Mouse (Mus musculus) kidney, postnatal 25 days (tissue): ENCODE measurements around the gene Phox2a.
A peak's percentile ranks its signal among the peaks of the same experiment; 100 is the strongest.

ENCODE experiments used
- DNase-seq, 2 experiments: peaks; one replicate each; pipeline ENCODE4 v3.0.0; 2021; ENCODE audit warnings: mixed read lengths in 2 of 2

Phox2a gene

GRCm38 (mm10) chr7:101837606-101838471, 19.7 kb downstream of the Phox2a start, which contains the start of gene Inppl1:
Gene Inppl1, minus strand, starts transcription at chr7:101838229.
- peak; percentile 97 to 98 for DNase-seq

DNA sequence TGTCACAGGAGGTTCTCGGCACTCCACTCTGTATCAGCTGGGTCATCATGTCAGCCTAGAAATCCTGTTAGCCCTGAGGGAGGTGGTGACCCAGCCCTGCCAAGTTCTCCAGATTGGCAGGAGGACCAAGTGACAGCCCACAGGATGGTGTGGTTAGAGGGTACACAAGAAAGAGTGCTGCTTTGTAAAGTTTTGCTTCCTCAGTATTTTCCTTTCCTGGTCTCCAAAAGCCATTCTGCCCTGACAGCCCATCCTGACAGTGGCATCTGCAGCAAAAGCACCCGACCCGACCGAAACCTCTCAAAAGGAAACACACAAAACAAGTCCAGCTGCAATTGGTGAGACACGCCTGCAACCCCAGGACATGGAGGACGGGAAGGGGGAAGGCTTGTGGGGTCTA, 26.1 kb downstream of the Phox2a start:
- DNase-seq, result no peak

DNA sequence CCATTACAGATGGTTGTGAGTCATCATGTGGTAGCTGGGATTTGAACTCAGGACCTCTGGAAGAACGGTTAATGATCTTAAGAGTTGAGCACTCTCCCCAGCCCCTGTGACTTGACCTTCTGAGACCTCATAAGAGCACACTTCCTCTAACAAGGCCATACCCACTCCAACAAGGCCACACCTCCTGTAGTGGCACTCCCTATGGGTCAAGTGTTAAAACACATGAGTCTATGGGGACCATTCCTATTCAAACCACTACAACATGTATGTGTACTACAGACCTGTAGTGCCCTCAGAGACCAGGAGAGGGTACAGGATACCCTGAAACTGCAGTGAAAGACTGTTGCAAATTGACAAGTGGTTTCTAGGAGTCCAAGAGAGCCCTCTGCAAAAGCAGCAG, 29.8 kb downstream of the Phox2a start:
- DNase-seq, result no peak

GRCm38 (mm10) chr7:101851689-101852088, 33.6 kb downstream of the Phox2a start:
- no peak for DNase-seq

- peak in 1 of 2 experiments; percentile 40 for DNase-seq
These were observed 34.7 kb downstream of the Phox2a start for GRCm38 (mm10) chr7:101852846-101853245.

DNA sequence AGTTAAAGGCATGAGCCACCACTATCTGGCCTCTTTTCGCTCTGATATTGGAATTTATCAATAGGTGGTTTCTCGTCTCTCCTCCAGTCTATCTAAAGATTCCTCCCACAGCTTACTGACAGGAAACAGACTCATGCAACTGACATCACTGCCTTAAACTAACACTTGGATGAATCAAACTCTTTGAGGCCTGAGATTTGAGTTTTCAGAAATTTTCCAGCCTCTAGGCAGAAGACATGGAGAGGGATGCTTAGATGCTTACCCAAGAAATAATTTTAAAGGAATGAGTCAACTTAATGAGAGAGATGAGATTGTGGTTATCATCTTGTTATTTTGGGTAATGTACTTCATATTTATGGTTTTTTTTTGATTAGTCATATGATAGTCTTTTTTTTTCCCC, 35.7 kb downstream of the Phox2a start:
- no peak for DNase-seq

GRCm38 (mm10) chr7:101857094-101857493, 39.0 kb downstream of the Phox2a start, which contains the start of gene Folr2:
Gene Folr2, minus strand, starts transcription at chr7:101857194.
- peak in 1 of 2 experiments; percentile 2 for DNase-seq

- peak in 1 of 2 experiments; percentile 30 for DNase-seq
These were observed 40.2 kb downstream of the Phox2a start for GRCm38 (mm10) chr7:101858362-101858761.

GRCm38 (mm10) chr7:101860978-101861377, 42.9 kb downstream of the Phox2a start:
- peak; percentile 60 to 65 for DNase-seq

- peak in 1 of 2 experiments; percentile 16 for DNase-seq
These were observed 44.2 kb downstream of the Phox2a start for GRCm38 (mm10) chr7:101862291-101862690.

- peak in 1 of 2 experiments; percentile 12 for DNase-seq
These were observed 45.3 kb downstream of the Phox2a start, which contains the start of gene Anapc15 for GRCm38 (mm10) chr7:101863415-101863814. Gene Anapc15, plus strand, starts transcription at chr7:101863715.

- DNase-seq, result peak in 1 of 2 experiments; percentile 12
These were observed 48.6 kb downstream of the Phox2a start for GRCm38 (mm10) chr7:101866491-101867265.

DNA sequence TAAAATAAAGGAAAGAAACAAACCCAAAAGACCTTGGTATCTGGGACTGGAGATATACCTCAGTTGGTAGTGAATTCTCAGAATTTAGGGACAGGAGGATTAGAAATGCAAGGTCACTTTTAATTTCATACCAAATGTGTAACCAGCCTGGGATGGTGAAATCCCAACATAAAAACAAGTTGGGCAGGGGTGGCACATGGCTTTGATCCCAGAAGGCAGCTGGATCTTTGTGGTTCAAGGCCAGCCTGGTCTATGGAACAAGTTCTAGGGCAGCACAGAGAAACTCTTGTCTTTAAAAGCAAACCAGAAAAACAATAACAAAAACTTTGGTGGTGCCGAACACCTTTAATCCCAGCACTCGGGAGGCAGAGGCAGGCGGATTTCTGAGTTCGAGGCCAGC, 49.4 kb downstream of the Phox2a start:
- peak in 1 of 2 experiments; percentile 2 for DNase-seq

- DNase-seq, result peak; percentile 63 to 81
These were observed 50.4 kb downstream of the Phox2a start for GRCm38 (mm10) chr7:101868241-101869162.

- peak; percentile 51 to 62 for DNase-seq
These were observed 51.0 kb downstream of the Phox2a start for GRCm38 (mm10) chr7:101869163-101869500.

DNA sequence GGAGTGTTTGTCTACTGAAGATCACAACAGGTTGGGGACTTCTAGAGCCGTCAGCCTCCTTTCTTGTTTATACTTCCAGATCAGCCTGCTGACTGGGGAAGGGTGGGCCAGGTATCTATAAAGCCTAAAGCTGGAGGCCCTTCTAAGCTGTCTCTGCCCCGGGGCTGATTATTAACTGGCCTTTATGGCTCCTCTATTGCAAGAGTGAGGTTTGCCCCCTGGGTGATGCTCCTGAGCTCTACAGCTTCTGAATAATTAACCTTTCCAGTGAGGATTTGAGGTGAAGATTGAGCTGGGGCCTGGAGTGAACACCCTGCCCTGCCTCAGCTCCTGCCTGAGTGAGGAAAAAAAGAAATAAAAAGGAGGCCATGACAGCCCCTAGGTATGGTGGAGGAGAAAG, 52.5 kb downstream of the Phox2a start, which contains the start of gene Folr1:
Gene Folr1 (minus strand): TSS at position 160 of the 400 bp plus-strand sequence.
- peak; percentile 70 to 84 for DNase-seq

DNA sequence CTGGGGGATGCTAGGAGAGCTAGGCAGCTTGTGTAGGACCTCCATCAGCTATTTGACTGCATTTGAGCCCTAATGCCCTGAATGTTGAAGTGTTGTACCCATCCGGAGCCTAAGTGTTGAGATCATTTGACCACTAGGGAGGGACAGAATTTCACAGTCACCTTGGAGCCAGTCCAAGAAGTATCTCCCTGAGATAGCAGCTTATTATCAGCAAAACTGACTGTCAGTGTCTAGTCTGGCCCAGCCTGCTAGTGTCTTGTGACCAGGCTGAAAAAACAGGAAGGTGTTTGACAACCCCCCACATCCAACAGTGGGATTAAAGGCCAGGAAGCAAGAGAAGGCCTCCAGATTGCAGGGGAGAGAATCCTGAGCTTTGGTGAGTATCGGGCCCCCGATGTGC, 53.2 kb downstream of the Phox2a start:
- DNase-seq, result peak in 1 of 2 experiments; percentile 40
